33 mouse cellular contexts compared by ENCODE assay signal in the genomic region with DNA sequence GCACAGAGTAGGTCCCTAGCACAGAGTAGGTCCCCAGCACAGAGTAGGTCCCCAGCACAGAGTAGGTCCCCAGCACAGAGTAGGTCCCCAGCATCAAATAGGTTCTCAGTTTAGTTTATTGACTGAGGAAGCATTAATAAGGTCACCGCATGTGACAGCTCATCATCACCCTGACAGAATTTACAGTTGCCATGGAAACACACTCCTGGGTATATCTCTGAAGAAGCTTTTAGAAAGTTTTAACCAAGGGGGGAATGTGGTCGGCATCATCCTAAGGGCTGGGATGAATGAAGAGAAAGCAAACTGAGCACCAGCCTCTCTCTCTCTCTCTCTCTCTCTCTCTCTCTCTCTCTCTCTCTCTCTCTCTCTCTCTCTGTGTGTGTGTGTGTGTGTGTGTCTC. TPM values are rescaled to one million over a fixed set of nuclear protein-coding genes. Genes with fewer than 3 reads are reported as not detected.
"Had no signal": no experiment of that assay in that cellular context is flagged by ENCODE, and none has a peak within 500 bp of the region (broad histone marks: within the 10 kb centered on the region; RNA-seq: fewer than 3 reads in every experiment).

No protein-coding gene starts in this region.

RNA-seq across cellular contexts. Expression of gene Gm13030, which starts 1.5 kb away (rescaled TPM):
- total RNA-seq: gastrocnemius, adult 18-20 months; gastrocnemius, adult 8-10 months; gastrocnemius, postnatal 14 days; gastrocnemius, postnatal 36 days; heart, adult 2 months; heart, postnatal 14 days; heart, postnatal 36 days; hematopoietic stem cell, adult 5-6 weeks; layer of hippocampus, adult 2 months; layer of hippocampus, postnatal 10 days; layer of hippocampus, postnatal 25 days; left cerebral cortex, adult 2 months; left cerebral cortex, postnatal 14 days; left cerebral cortex, postnatal 36 days had no signal
- polyA plus RNA-seq: gonadal fat pad, adult 2 months; heart, adult 2 months; heart, embryonic 11.5 days; heart, embryonic 13.5 days; heart, embryonic 15.5 days; heart, postnatal 0 days; hindbrain, embryonic 11.5 days; hindbrain, embryonic 13.5 days; hindbrain, embryonic 15.5 days; inflammation-experienced regulatory T-cells, adult 6 months; intestine, embryonic 15.5 days; intestine, postnatal 0 days; kidney, embryonic 14.5 days; kidney, embryonic 16.5 days; limb, embryonic 10.5 days; limb, embryonic 12.5 days; limb, embryonic 14.5 days; liver, embryonic 11.5 days; liver, embryonic 13.5 days; liver, embryonic 15.5 days had no signal

RNA-seq across cellular contexts. Expression of gene Pla2g2e, which starts 2.5 kb away (rescaled TPM):
- total RNA-seq: gastrocnemius, adult 18-20 months; gastrocnemius, adult 8-10 months; gastrocnemius, postnatal 14 days; gastrocnemius, postnatal 36 days; hematopoietic stem cell, adult 5-6 weeks; layer of hippocampus, adult 2 months; layer of hippocampus, postnatal 10 days; layer of hippocampus, postnatal 25 days; left cerebral cortex, adult 2 months; left cerebral cortex, postnatal 14 days; left cerebral cortex, postnatal 36 days had no signal
- polyA plus RNA-seq: heart, embryonic 11.5 days; heart, embryonic 13.5 days; heart, embryonic 15.5 days; hindbrain, embryonic 11.5 days; hindbrain, embryonic 13.5 days; hindbrain, embryonic 15.5 days; inflammation-experienced regulatory T-cells, adult 6 months; intestine, embryonic 15.5 days; limb, embryonic 10.5 days; limb, embryonic 12.5 days; liver, embryonic 11.5 days; liver, embryonic 13.5 days; liver, embryonic 15.5 days had no signal

RNA-seq across cellular contexts. Expression of gene Pla2g5, which starts 12.0 kb away (rescaled TPM):
- total RNA-seq: hematopoietic stem cell, adult 5-6 weeks had no signal
- polyA plus RNA-seq: inflammation-experienced regulatory T-cells, adult 6 months; limb, embryonic 12.5 days; liver, embryonic 13.5 days had no signal
